Mouse (Mus musculus) E14TG2a.4 (cell line): ENCODE data around the gene Rsf1.

Source experiments
- H3K27me3 ChIP-seq: 2 replicates; pipeline ENCODE4 v1.6.1; 2014; ENCODE audit warnings: low read length, control low read depth; ENCODE audit not compliant: insufficient read depth
- H3K36me3 ChIP-seq: 2 replicates; pipeline ENCODE4 v1.6.1; 2014; ENCODE audit warnings: low read length, control low read depth; ENCODE audit not compliant: insufficient read depth
- H3K4me1 ChIP-seq: replicated peaks from 2 replicates; pipeline ENCODE4 v1.6.1; 2014; ENCODE audit warnings: low read depth, low read length, control low read depth
- H3K4me3 ChIP-seq: replicated peaks from 2 replicates; pipeline ENCODE4 v1.5.1; 2014; ENCODE audit warnings: mild to moderate bottlenecking, low read length
- H3K9me3 ChIP-seq: 2 replicates; pipeline ENCODE4 v1.6.1; 2014; ENCODE audit warnings: low read length, control low read depth
- CTCF ChIP-seq: conservative IDR thresholded peaks from 2 replicates; pipeline ENCODE4 v1.5.1; 2014; ENCODE audit warnings: low read length
- NANOG ChIP-seq: IDR thresholded peaks from 2 replicates; pipeline ENCODE4 v1.6.1; 2014; ENCODE audit warnings: borderline replicate concordance, low read length, mixed read lengths
- POU5F1 ChIP-seq: IDR thresholded peaks from 2 replicates; pipeline ENCODE4 v1.6.1; 2014; ENCODE audit warnings: low read length, borderline replicate concordance

The Rsf1 gene

GRCm38 (mm10) chr7:97735021-97735420, 155.3 kb downstream of the Rsf1 start:
- Histone ChIP-seq H3K9me3 (no peaks in the 10 kb centered on the region), H3K4me3 (no peak overlapping the region), H3K27me3 (peaks cover 37% of the 10 kb centered on the region), H3K36me3 (no peaks in the 10 kb centered on the region), H3K4me1 (peaks cover 13% of the 10 kb centered on the region)
- no peak for TF ChIP-seq CTCF

GRCm38 (mm10) chr7:97735886-97736420, 156.3 kb downstream of the Rsf1 start:
- Histone ChIP-seq H3K4me3 (no peak overlapping the region), H3K36me3 (no peaks in the 10 kb centered on the region), H3K27me3 (peaks cover 37% of the 10 kb centered on the region), H3K4me1 (peaks cover 21% of the 10 kb centered on the region), H3K9me3 (no peaks in the 10 kb centered on the region)
- no peak for TF ChIP-seq POU5F1
- TF ChIP-seq NANOG, result no peak
- no peak for TF ChIP-seq CTCF

GRCm38 (mm10) chr7:97737256-97737637, 157.6 kb downstream of the Rsf1 start:
- Histone ChIP-seq H3K9me3 (no peaks in the 10 kb centered on the region), H3K36me3 (no peaks in the 10 kb centered on the region), H3K27me3 (peaks cover 37% of the 10 kb centered on the region), H3K4me1 (peaks cover 34% of the 10 kb centered on the region), H3K4me3 (peak overlapping the region; percentile 87)
- no peak for TF ChIP-seq POU5F1
- no peak for TF ChIP-seq NANOG
- no peak for TF ChIP-seq CTCF

- Histone ChIP-seq H3K36me3 (no peaks in the 10 kb centered on the region), H3K4me1 (peaks cover 40% of the 10 kb centered on the region), H3K27me3 (peaks cover 37% of the 10 kb centered on the region), H3K9me3 (no peaks in the 10 kb centered on the region), H3K4me3 (peak within 1 kb of the TSS; percentile 87)
- TF ChIP-seq NANOG (no peak), POU5F1 (no peak), CTCF (no peak)
These were observed 158.2 kb downstream of the Rsf1 start, which contains the start of gene Aqp11 for GRCm38 (mm10) chr7:97737638-97738456. Aqp11 (minus strand) TSS chr7:97738289.

GRCm38 (mm10) chr7:97740948-97741347, 161.3 kb downstream of the Rsf1 start:
- no peak for TF ChIP-seq CTCF
- no peak for TF ChIP-seq POU5F1
- no peak for TF ChIP-seq NANOG
- no peak overlapping the region for H3K4me3 ChIP-seq
- H3K9me3 ChIP-seq, result no peaks in the 10 kb centered on the region
- H3K4me1 ChIP-seq, result peaks cover 58% of the 10 kb centered on the region
- H3K27me3 ChIP-seq, result peaks cover 27% of the 10 kb centered on the region
- H3K36me3 ChIP-seq, result no peaks in the 10 kb centered on the region

GRCm38 (mm10) chr7:97741756-97742291, 162.1 kb downstream of the Rsf1 start:
- Histone ChIP-seq H3K36me3 (no peaks in the 10 kb centered on the region), H3K27me3 (peaks cover 20% of the 10 kb centered on the region), H3K4me3 (no peak overlapping the region), H3K9me3 (no peaks in the 10 kb centered on the region), H3K4me1 (peaks cover 56% of the 10 kb centered on the region)
- TF ChIP-seq CTCF (no peak), POU5F1 (no peak), NANOG (peak; percentile 57; the same call in 1 of the 2 replicates)
